Mouse (Mus musculus) stomach, postnatal 0 days (tissue): ENCODE results near the gene Tenm2.

Experiments used
- CTCF ChIP-seq: IDR thresholded peaks from 2 replicates; pipeline ENCODE4 v1.5.1; 2016; ENCODE audit warnings: antibody characterized with exemption, low read depth, mild to moderate bottlenecking, moderate library complexity
- EP300 ChIP-seq: optimal IDR thresholded peaks from 2 replicates; pipeline ENCODE3; 2016; ENCODE audit warnings: antibody characterized with exemption

GRCm38 (mm10) chr11:36832855-36833254 lies 402.9 kb downstream of the Tenm2 start:
- TF ChIP-seq CTCF = no peak
- no peak for TF ChIP-seq EP300
